Mouse (Mus musculus) kidney, adult 2 months (tissue): ENCODE results near the gene Mxra7.

Experiments used
- CTCF ChIP-seq: fragments of 200-500 bp; conservative IDR thresholded peaks from 2 replicates; pipeline ENCODE4 v1.5.1; 2011; ENCODE audit warnings: low read depth, mild to moderate bottlenecking, control low read depth, low read length, moderate library complexity, mixed read lengths; ENCODE audit not compliant: insufficient read depth, insufficient read length
- POLR2A ChIP-seq: fragments of 200-500 bp; IDR thresholded peaks from one replicate; pipeline ENCODE4 v1.6.1; 2011; ENCODE audit warnings: low read depth, low read length, control low read depth

DNA sequence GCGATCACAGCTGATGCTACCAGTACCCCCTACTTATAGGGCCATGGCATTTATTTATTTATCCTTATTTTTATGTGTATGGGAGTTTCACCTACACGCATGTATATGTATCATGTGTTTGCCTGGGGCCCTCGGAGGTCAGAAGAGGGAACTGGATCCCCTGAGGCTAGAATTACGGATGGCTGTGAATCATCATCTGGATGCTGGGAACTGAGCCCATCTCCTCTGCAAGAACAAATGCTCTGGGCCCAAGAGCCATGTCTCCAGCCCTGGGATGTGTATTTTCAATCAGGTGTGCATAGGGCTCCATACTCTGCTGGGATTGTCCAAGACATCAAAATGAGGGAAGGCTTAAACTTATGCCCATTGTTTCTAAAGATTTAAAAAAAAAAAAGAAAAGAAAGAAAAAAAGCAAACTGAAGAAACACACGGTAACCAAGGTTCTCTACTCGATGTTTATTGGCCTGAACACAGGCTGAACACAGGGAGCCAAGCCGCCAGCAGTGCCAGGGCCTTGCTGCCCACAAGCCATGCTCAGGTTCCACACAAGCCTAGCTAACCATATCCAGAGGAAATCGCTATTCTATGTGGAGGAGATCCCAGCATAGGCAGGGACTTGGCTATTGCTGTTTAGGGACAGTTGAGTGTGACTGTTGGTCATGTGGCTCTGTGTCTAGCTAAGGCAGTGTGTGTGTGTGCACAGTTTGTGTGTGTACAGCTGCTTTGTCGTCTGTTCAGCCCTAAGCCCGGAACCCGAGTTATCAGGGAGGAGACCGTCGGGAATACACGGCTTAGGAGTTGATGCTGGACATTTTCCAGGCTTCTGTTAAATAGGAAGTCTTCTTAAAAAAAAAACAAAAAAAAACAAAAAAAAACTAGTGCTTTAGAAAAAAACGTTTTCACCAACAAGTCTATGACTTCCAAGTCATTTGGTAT, 21.4 kb downstream of the Mxra7 start:
- TF ChIP-seq CTCF (no peak), POLR2A (no peak)
